Mouse (Mus musculus) liver, adult 2 months (tissue): Measurements from ENCODE around the gene Sptbn1.

Source experiments
- CTCF ChIP-seq: fragments of 200-500 bp; IDR thresholded peaks from 2 replicates; pipeline ENCODE4 v1.5.1; 2011; ENCODE audit warnings: low read depth, low read length, control low read depth
- POLR2A ChIP-seq: fragments of 200-500 bp; IDR thresholded peaks from 2 replicates; pipeline ENCODE4 v1.6.1; 2011; ENCODE audit warnings: low read length, control low read depth; ENCODE audit not compliant: insufficient read depth; ENCODE audit errors: extremely low read depth

DNA sequence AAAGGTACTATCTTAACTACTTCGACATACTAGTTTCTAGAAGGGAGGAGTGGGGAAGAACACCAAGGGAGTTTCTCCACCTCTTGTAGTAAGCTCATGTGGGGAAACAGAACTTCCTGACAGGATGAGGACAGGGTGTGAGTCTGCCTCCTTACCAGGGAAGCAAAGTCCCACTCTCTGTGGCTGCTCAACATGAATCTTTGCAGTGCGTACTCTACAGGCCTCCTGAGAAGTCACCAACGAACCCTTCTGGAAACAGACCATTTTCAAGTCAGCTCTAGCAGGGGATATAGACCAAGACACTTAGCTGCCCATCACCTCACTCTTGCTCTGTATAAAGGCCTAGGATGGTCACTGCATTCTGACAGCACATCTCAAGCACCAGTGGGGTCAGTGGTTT lies 36.6 kb downstream of the Sptbn1 start:
- no peak for TF ChIP-seq CTCF
- no peak for TF ChIP-seq POLR2A
